Mouse (Mus musculus) adrenal gland, postnatal 36 days (tissue): ENCODE results near the gene Oaz1. TPM values are rescaled to one million over a fixed set of nuclear protein-coding genes. Genes with fewer than 3 reads are reported as not detected.

ENCODE experiments used
- DNase-seq, 2 experiments: peaks; one replicate each; pipeline ENCODE4 v3.0.0; 2021; ENCODE audit warnings: mixed read lengths in 1 of 2
- microRNA-seq: library from miRNA; unstranded; fragments of <30 nt; microRNA quantifications from one replicate; pipeline ENCODE4 v1.2.0, GENCODE M21; 2021
- total RNA-seq, 2 experiments: library from RNA; stranded (reverse); gene quantifications; 2 replicates each; pipeline ENCODE4 v1.2.3; 2021

Gene Oaz1
- total RNA-seq, 2 experiments from 2014 or later: 923 to 1,039 TPM

DNA sequence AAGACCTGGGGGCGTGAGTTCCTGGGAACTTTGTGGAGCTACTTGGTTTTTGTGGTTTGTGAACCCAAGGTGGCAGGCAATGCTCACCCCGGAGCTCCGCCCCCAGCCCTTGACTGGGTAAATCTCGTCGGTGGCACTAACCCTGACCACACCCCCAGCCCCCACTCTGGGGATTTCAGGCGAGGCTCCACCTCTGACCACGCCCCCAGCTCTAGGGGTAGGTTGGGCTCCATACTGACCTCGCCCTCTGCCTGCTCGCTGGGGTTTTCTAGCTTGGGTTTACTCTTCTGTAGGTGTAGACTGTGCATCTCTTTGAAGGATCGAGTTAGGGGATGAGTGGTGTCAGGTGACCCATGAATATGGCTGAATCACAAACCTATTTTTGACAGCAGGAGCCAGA lies 22.1 kb downstream of the Oaz1 start:
- DNase-seq: peak; percentile 63 to 75

DNA sequence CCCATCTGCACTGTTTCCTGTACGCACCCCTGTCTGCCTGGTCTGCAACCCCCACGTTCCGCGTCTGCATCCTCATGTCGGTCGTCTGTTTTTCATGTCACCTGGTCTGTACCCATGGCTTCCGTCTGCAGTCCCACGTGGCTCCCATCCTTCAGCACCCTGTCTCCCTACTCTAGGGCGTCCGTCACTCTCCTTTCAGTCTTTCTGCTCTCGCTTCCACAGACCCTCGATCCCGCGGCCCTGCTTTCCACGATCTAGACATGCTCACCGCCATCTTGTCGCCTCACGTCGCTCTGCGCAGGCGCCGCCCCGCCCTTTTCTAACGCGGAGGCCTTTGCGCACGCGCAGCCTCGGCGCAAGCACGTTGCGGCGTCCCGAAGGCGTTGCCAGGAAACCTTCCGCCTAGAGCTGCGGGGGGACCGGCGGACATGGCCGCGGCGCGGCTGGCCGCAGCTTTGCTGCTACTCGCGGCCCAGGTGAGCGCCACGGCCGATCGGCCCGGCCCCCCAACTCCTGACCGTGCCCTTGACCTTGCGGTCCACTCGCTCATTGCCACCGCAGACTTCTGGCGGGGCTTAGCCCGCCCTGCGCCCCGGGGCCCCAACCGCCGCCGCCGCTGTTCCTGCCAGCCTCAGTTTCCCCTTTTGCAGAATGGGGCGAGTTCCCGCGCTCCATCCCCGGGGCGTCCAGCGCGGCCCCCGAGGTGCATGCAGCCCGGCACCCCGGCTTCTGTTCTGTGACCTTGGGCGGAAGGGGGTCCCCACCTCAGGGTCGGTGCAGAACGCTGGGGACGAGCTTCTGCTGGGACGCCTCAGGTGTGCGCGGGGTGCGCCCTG lies 28.7 kb downstream of the Oaz1 start, which contains the start of the genes Lsm7 and Sppl2b:
Gene Lsm7, minus strand, starts transcription at position 297 of the 836 bp plus-strand sequence.
Gene Sppl2b, plus strand, starts transcription at position 363 of the 836 bp plus-strand sequence.
- peak; percentile 98 for DNase-seq

DNA sequence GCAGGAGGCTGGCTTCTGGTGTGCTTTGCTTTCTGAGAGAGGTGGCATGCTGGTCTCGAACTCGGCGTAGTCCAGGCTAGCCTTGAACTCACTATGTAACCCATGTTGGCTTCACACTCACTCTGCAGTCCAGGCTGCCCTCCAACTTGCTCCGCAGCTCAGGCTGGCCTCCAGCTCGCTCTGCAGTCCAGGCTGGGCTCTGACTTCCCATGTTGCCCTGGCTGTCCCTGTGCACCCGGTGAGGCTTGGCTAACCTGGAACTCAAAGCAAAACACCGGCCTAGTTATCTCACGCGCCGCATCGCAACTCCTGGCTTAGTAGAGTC lies 29.3 kb downstream of the Oaz1 start:
- DNase-seq: no peak

DNA sequence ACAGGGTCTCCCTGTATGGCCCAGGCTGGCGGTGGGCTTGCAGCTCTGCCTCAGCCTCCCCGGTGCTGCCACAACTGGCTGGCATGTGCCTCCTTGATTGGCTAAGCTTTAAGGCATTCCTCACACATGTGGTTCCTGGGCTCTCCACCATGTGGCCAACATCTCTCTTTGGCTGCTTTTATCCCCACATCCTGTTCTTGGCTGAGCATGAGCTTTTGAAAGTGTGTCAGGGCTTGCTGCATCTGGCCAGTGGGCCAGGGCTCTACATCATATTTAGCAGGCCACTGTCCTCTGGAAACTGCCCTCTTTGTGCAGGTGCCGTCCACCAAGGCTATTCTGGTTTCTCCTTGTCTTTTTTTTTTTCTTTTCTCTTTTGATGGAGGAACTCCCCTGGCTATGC lies 29.8 kb downstream of the Oaz1 start:
- no peak for DNase-seq

DNA sequence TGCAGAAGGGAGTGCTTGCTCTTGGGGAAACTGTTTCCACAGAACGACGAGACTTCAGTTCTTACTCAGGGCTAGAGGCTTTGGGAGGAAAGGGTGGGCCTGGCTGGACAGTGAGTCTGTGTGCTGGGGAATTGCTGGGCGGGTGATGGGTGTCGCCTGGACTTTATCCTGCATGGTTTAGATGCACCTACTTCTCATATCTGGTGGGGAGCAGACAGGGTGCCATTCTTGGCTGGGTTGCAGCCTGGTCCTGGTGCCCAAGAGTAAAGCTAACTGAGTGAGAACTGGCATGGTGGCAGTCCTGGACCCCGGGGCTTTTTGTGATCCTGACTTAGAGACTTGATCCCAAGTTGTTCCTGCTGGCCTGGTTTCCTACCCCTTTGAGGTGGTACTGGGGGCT lies 30.5 kb downstream of the Oaz1 start:
- DNase-seq: no peak

DNA sequence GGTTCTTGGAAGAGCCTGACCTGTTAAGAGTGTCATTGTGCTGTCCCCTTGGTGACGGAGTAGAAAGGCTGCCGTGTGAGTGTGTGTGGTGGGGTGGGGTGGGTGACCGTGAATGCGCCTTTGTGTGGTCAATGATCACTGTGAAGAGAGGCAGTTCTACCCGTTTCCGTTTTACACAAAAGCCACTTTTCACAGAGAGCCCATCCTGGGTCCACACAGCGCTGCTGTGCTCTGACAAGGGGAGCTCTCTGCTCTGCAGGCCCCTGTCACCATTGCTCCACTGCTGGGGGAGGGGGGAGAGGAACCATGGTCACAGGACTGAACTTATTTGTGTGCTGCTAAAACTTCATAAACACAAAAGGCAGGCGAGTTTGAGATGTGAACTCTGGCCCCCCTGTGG lies 30.9 kb downstream of the Oaz1 start:
- no peak for DNase-seq

DNA sequence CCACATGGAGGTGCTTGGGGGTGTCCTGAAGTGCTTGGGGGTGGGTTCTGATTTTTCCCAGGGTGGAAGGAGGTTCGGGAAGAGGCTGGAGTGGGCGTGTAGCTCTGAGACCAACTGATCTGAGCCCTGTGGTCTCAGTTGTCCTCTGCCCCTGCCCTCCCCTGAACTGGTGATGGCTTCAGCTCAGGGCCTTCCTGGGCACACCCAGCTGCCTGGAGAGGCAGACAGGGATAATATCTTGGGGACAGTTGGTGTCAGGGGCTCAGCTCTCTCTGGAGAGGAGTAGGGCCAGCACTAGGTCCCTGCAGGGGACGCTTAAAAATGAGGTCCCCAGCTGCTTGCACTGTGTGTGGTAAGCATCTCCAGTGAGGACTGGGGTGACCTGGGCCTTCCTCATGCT lies 31.4 kb downstream of the Oaz1 start:
- DNase-seq: no peak

DNA sequence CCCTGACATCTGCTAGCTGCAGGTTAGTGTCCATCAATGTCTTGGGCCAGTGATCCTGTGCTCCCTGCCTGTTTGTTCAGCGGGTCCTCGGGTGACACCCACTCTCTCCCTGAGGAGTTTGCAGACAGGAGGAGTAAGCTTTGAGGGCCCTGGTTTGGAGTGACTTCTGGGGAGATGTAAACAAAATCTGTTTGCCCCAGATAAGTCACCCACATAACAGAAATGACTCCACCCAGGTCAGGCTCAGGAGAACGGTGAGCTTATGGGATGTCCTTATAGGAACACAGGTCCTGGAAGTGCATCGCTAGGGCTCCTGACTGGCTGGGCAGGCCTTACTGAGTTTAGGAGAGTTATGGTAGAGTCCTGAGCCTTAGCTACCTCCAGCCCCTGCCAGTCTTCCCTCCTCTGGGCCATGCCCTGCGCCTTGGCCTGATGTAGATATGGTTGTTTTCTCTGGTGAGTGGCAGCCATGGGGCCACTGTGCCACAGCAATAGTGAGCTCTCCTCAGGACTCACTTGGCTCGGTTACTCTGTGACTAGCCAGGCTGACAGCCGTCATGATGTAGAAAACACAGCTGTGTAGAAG lies 32.0 kb downstream of the Oaz1 start:
- DNase-seq: no peak

DNA sequence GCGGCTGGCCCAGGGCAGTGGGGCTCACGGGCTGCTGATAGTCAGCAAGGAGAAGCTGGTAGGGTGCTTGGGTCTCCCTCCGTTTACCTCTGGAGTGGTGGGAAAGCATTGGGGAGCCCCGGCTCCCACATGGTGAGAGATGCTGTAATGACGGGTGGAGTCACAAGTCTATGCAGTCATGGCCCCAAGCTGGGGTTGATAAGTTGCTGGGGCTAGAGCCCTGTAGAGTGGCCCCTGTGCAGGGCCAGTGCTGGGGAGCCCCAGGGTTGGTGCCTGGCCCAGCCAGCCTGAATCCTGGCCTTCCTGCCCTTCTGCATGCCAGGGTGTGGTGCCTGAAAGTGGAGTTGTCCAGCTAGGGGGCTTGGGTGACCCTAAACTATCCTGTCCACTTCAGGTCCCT lies 35.8 kb downstream of the Oaz1 start:
- DNase-seq: no peak

DNA sequence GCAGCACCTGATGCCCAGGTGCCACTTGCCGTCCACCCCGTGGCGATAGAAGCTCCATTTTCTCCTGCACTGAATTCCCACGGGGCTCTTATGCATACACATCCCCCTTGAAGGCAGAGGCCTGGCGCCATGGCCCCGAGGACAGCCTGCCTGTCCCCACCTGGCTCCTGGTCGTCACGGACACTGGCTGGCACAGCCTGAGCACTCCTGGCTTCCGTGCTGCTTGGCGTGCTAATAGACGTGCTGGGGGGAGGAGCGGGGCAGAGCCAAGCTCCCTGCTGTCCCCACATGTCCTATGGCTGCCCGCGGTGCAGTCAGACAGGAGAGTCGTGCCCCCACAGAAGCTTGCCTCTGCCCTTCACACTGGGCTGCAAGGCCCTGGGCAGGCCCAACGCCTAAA lies 38.0 kb downstream of the Oaz1 start:
- DNase-seq: no peak

DNA sequence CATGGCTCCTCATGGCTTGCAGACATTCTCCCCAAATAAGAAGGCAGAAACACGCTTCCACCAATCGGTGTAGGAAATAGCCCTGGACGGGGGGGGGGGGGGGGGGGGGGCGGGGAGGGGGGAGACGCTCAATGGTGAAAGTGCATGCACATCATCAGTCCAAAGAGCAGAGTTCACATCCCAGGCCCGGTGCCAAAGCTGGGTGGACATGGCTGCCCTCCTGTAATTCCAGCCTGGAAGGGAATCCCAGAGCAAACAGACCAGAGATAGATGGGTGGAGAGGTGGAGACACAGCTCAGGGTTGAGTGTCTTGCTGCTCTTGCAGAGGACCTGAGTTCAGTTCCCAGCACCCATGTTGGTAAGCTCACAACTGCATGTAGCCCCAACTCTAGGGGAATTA lies 44.5 kb downstream of the Oaz1 start:
- DNase-seq: peak in 1 of 2 experiments; percentile 25

DNA sequence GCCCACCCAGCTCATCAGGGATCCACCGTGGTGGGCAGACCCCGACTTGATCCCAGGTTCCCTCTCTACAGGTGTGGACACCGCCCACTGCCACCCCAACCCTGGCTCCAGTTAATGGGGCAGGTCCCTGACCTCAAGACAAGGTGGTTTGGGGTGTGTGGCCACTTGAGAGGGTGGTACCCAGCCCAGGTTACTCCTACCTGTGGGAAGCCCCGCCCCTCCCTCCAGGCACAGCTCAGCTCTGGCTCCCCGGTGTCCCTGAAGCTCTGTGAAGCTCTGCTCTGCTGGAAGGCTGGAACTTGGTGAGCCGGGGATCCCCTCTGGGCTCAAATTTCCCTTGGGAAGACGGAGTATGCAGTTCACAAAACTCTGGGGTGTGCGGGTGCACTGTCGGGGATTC lies 45.1 kb downstream of the Oaz1 start, which contains the start of gene Tmprss9:
Gene Tmprss9, plus strand, starts transcription at position 268 of the 400 bp plus-strand sequence.
- DNase-seq: no peak

DNA sequence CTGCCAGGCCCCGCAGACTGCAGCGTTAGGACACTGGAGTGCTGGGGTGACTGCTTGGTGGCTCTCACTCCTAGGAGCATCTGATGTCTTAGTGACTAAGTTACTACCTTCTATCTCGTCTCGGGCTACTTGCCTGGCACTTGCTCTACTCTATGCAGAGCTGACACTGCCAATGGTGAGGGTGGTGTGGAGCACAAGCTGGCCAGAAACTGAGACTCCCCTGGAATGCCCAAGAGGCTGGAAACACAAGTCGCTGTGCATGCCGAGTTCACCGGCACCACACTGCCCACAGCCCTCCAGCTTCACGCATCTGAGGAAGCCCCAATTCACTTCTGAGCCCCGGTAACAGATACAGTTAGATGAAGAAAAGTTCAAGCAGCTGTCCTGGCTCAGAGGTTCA lies 47.6 kb downstream of the Oaz1 start:
- no peak for DNase-seq

DNA sequence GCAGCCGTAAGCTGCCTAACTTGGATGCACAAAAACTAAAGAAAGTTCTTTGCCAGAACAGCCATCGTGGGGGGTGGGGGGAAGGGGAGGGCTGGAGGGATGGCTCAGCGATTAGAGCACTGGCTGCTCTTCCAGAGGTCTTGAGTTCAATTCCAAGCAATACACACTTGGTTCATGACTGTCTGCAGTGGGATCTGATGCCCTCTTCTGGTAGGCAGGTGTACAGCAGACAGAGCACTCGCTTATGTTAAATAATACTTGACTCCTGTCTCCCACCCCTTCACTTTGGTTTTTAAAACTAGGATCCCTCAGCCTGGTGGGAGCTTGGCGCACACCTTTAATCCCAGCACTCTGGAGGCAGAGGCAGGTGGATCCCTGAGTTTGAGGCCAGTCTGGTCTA lies 49.6 kb downstream of the Oaz1 start:
- DNase-seq: peak; percentile 63 to 72

DNA sequence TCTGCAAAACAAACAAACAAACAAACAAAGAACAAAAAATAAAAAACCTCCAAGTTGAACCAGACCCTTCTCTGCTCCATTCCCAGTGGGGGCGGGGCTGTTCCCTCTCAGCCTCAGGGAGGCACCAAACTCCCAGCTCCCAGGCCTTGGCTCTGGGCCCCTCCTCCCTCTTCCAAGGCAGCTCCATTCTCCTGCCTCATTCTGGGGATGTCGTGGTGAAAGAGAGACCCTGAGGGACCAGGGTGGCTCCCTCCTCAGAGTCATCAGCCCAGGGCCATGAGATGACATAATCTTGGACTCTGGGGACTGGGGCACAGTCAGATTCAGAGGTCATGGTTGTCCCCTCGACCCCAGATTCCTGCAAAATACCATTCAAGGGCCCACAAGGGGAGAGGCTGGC lies 50.1 kb downstream of the Oaz1 start:
- peak in 1 of 2 experiments; percentile 18 for DNase-seq

Small RNA genes within 50 kb of the gene (microRNA-seq; reads per million reads assigned to microRNA genes)
- 2.0 reads per million for gene Mir1982

Other genes starting within 250 kb of the Oaz1 start
- 10 to 100 TPM; 13.6 to 14.1 TPM for gene Klf16, start 249.3 kb upstream of the Oaz1 start, total RNA-seq
- gene Abhd17a, start 236.3 kb upstream of the Oaz1 start, total RNA-seq: 100 to 1,000 TPM; 103 to 107 TPM
- gene Scamp4, start 223.8 kb upstream of the Oaz1 start, total RNA-seq: 10 to 100 TPM; 64.3 to 64.6 TPM
- gene Adat3, start 223.8 kb upstream of the Oaz1 start, total RNA-seq: 1 to 10 TPM; 2.7 to 6.1 TPM
- 1 to 10 TPM; 1.6 to 2.6 TPM for gene Gm49322, start 220.6 kb upstream of the Oaz1 start, total RNA-seq
- 100 to 1,000 TPM; 129 to 135 TPM for gene Csnk1g2, start 203.8 kb upstream of the Oaz1 start, total RNA-seq
- 10 to 100 TPM; 61.7 to 71.2 TPM for gene Btbd2, start 169.6 kb upstream of the Oaz1 start, total RNA-seq
- gene Mknk2, start 148.5 kb upstream of the Oaz1 start, total RNA-seq: 100 to 1,000 TPM; 178 to 198 TPM
- gene Mob3a, start 124.7 kb upstream of the Oaz1 start, total RNA-seq: 10 to 100 TPM; 19.4 to 20.1 TPM
- 10 to 100 TPM in 1 of 2 experiments, 1 to 10 TPM in 1; 9.9 to 16.6 TPM for gene Izumo4, start 124.5 kb upstream of the Oaz1 start, total RNA-seq
- 10 to 100 TPM; 80.3 to 99.6 TPM for gene Ap3d1, start 84.4 kb upstream of the Oaz1 start, total RNA-seq
- gene Dot1l, start 71.5 kb upstream of the Oaz1 start, total RNA-seq: 10 to 100 TPM; 53.2 to 64.6 TPM
- 10 to 100 TPM; 51.4 to 55.6 TPM for gene Sf3a2, start 28.5 kb upstream of the Oaz1 start, total RNA-seq
- gene Plekhj1, start 28.0 kb upstream of the Oaz1 start, total RNA-seq: 10 to 100 TPM; 84.6 to 86.8 TPM
- under 1 TPM; 0.40 to 0.83 TPM for gene Amh, start 21.4 kb upstream of the Oaz1 start, total RNA-seq
- 1 to 10 TPM; 4.7 to 7.2 TPM for gene Jsrp1, start 13.2 kb upstream of the Oaz1 start, total RNA-seq
- 1 to 10 TPM; 5.8 TPM for gene Lingo3, start 17.4 kb downstream of the Oaz1 start, total RNA-seq
- 10 to 100 TPM; 26.6 to 36.8 TPM for gene Lsm7, start 28.6 kb downstream of the Oaz1 start, total RNA-seq
- 10 to 100 TPM; 28.1 to 30.3 TPM for gene Sppl2b, start 28.6 kb downstream of the Oaz1 start, total RNA-seq
- gene Tmprss9, start 45.2 kb downstream of the Oaz1 start, total RNA-seq: not detected
- gene Timm13, start 74.3 kb downstream of the Oaz1 start, total RNA-seq: 100 to 1,000 TPM; 202 to 239 TPM
- 10 to 100 TPM; 11.2 to 17.2 TPM for gene Lmnb2, start 91.6 kb downstream of the Oaz1 start, total RNA-seq
- gene Gadd45b, start 103.4 kb downstream of the Oaz1 start, total RNA-seq: 100 to 1,000 TPM in 1 of 2 experiments, 10 to 100 TPM in 1; 81.7 to 149 TPM
- 1 to 10 TPM; 6.4 to 6.7 TPM for gene Gng7, start 188.3 kb downstream of the Oaz1 start, total RNA-seq
- 1 to 10 TPM; 1.2 to 1.5 TPM for gene Diras1, start 199.0 kb downstream of the Oaz1 start, total RNA-seq
- 10 to 100 TPM; 33.2 to 68.5 TPM for gene Slc39a3, start 210.8 kb downstream of the Oaz1 start, total RNA-seq
- 100 to 1,000 TPM; 223 to 227 TPM for gene Sgta, start 233.5 kb downstream of the Oaz1 start, total RNA-seq
- 10 to 100 TPM; 51.5 to 56.6 TPM for gene Thop1, start 243.4 kb downstream of the Oaz1 start, total RNA-seq